Mouse (Mus musculus): Measurements from ENCODE around the gene Rpl13.

GRCm38 (mm10) chr8:123097786-123098584, 4.2 kb upstream of the Rpl13 start:
- TF ChIP-seq CTCF (IDR thresholded peaks at IDR 0.05; ENCODE audit: extremely low read depth, insufficient read length, insufficient replicate concordance, low read depth, low read length) (no peak), POLR2A (IDR thresholded peaks at IDR 0.05; ENCODE audit: low read depth, low read length) (no peak)

Measured in small intestine, adult 2 months (tissue).